Mouse (Mus musculus): ENCODE data around the gene Cyp2u1.

The Cyp2u1 gene

DNA sequence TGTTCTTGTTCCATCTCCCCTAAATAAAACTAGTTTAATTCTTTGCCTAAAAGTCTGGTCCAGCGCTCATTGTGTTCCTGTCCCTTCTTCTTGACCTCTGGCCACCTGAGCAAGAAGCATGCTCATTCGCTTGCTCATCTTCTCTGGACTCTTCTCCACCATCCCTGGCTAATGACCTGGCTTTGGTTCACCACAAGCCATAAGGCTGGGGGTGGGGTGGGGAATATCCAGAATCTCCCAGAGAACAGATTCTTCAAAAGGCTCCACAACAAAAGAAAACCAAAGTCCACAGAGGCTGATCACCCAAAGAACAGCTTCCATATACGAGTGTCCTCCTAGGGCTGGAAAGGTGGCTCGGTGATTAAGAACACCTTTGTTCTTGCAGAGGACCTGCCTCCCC is 48.0 kb downstream of the Cyp2u1 start:
- no peak for DNase-seq

DNA sequence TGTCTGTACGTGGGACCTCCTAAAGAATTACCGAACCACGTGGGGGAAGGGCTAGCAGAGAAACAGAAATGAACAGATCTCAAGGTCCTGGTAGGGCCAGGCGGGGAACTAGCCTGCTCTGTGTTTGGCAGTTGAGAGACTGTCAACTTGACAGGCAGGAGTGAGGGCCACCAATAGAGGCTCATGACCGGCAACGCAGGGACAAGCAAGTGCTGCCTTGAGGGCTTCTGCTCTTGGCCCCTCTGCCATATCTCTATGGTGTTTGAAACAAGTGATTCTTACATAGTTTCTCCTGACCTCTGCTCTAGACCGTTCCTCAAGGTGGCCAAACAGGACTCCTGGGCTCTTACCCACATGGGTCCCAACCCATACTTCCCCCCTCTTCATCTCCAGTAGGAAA is 51.4 kb downstream of the Cyp2u1 start:
- no peak for DNase-seq

DNA sequence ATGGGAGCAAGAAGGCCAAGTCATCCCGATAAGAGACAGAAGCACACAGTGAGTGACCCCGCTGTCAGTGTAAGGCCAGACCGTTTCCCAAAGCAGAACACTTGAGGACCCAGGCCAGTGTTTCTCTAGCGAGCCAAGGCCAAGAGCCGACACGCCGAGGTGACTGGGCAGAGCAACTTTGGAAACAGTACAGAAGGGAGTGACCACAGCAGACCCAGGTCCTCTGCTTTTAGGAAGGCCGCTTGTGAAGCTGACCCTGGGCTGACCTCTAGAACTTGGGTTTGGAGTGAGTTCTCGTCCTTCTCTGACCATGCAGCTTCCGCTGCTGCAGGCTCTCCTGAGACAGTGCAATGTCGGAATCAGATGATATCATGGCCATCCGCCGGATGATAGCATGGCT is 52.0 kb downstream of the Cyp2u1 start:
- DNase-seq, result no peak

DNA sequence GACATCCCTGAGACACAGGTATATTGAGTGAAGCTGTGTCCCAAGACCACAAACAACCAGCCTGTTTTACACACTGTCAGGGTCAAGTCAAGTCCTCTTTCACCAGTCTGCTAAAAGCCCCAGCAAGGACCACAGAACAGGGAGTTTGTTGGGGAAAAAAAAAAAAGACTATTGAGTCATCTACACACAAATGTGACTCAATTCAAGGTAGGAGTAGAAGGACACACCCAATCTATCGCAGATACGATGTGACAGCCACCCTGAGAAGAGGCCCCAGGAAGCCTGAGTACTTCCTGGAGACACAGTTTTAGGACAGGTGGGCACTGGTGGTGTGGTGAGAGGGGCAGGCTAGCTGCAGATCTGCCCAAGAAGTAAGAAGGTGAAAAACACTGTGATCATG is 52.7 kb downstream of the Cyp2u1 start:
- DNase-seq, result no peak

DNA sequence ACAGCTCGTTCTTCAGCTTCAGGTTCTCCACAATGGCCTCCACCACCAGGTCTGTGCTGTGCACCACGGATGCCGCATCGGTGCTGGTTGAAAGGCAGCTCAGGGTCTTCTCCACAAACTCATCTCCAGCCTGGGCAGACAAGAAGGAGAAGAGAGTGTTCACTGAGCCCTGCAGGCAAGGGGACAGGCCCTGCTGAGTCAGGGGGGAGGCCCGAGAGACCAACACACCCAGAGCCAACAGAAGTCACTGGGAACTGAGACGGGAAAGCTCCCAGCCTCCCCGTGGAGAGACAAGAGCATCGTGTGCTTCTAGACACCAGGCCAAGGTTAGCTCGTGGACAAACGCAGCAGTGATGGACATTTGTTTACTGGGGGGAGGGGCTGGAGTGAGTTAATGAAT is 54.6 kb downstream of the Cyp2u1 start:
- DNase-seq, result no peak

DNA sequence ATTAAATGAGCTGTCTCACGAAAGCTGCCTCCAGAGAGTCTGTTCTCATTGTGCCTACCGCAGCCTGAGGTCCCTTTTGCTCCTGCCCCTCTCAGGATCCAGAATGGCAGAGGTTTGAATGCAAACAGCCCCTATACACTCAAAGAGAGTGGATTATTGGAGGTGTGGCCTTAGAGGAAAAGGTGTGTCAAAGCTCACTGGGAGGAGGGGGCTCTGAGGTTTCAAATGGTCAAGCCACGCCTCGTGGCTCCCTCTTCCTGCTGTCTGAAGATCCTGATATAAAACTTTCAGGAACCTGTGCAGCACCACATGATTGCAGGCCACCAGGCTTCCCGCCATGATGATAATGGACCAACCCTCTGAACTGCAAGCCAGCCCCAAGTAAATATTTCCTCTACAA is 55.2 kb downstream of the Cyp2u1 start:
- no peak for DNase-seq

DNA sequence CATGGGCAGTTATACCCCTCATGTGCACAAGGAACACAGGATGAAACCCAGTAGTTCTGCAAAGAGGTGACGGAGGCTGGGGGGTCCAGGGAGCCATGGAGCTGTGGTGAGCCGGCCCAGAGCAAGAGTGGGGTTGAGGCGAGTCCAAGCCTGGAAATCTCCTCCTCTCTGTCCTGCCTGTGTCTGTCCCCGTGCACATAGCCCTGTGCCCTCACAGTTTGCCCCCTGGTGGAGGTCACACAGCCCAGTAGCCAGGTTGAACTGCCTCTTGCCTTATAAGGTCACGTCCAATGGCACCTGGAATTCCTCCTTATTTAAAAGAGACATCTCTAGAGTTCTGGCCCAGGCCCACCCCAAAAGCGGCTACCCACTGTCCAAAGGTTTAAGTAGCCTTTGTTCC is 55.6 kb downstream of the Cyp2u1 start:
- no peak for DNase-seq

DNA sequence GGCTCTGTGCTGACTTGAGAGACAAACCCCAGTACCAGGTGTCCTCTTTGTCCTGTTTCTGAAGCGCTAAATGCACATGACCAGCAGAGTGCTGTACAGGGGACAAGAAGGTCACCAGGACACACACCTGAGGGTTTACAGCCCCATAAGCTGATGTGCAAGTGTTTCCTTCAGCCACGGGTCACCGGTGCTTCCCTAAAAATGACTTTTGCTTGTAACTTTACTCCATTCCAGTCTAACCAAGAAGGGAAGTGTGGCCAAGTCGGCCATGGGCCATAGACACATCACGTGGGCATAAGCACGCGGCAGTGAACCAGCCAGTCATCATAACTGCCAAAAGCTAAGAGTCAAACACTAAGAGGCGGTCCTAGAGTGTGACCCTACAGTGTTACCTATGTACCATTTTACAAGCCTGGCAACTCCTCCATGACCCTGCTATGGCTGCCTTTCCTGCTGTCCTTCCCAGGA is 56.4 kb downstream of the Cyp2u1 start:
- DNase-seq, result no peak

DNA sequence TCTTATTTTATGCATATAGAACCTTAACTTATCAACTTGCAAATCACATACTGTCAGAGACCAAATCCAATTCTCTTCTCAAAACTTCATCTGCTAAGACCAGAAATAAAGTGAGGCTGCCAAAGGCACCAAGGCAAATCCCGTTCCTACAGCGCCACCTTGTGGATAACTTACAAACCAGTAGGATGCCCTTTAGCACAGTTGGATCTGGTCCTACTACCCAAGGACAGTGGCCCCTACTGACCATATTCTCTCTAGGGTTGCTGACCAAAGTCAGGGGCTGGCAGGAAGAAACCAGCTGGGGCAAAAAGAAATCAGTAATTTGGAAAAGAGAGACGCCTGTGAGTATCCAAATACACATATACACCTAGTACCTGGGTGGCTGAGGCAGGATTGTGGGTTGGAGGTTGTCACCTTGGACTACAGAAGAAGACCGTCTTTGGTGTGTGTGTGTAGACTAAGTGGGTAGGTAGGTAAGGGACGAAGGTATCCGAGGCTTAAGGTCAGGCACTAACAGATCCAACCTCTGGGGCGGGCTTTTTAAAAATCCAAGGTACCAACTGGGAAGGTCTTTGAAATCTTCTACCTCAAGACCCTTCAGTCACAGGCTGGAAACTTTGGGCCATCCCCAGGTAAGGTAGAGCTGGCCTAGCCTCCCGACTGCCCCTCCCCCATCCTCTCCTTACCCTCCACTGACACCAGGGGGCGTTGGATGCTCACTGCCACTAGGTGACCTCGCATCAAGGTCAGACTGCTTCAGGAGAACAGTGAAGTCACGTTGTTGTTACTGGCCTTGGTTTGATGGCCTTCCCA is 57.1 kb downstream of the Cyp2u1 start:
- peak; percentile 50 to 53 for DNase-seq

Data from thymus, postnatal 36 days (tissue).